Mouse (Mus musculus) hindbrain, postnatal 0 days (tissue): ENCODE results near the gene Aldh3b2. TPM values are rescaled to one million over a fixed set of nuclear protein-coding genes. Genes with fewer than 3 reads are reported as not detected.
"Not testable (repeated sequence)": the region's sequence is repeated elsewhere in the genome, so short reads cannot be mapped to it uniquely, and the experiment has no call there.

ENCODE experiments used
- ATAC-seq: fragments of 200-750 bp; cut with Nextera tagmentation; 2 replicates; pipeline ENCODE4 v1.8.0; 2017; ENCODE audit warnings: mild to moderate bottlenecking, moderate TSS enrichment, moderate library complexity
- DNase-seq: peaks from one replicate; pipeline ENCODE4 v3.0.0-alpha.2; 2015; ENCODE audit warnings: low spot score
- H3K27ac ChIP-seq: fragments of 300-500 bp; sonication (generic); 2 replicates; pipeline ENCODE4 v1.5.1; 2014; ENCODE audit warnings: mild to moderate bottlenecking
- H3K27me3 ChIP-seq: fragments of 300-500 bp; sonication (generic); 2 replicates; pipeline ENCODE4 v1.6.1; 2014; ENCODE audit warnings: low read length, mixed read lengths; ENCODE audit not compliant: insufficient read depth
- H3K36me3 ChIP-seq: fragments of 300-500 bp; sonication (generic); 2 replicates; pipeline ENCODE4 v1.6.1; 2014; ENCODE audit warnings: low read length, mixed read lengths; ENCODE audit not compliant: insufficient read depth
- H3K4me1 ChIP-seq: fragments of 300-500 bp; sonication (generic); 2 replicates; pipeline ENCODE4 v1.6.1; 2014; ENCODE audit warnings: antibody characterized with exemption, low read length, mixed read lengths; ENCODE audit not compliant: insufficient read depth
- H3K4me2 ChIP-seq: fragments of 300-500 bp; sonication (generic); 2 replicates; pipeline ENCODE4 v1.6.1; 2014; ENCODE audit warnings: low read depth, mild to moderate bottlenecking, low read length, moderate library complexity, mixed read lengths
- H3K4me3 ChIP-seq: fragments of 300-500 bp; sonication (generic); 2 replicates; pipeline ENCODE4 v1.5.1; 2014; ENCODE audit warnings: low read length
- H3K9ac ChIP-seq: fragments of 300-500 bp; sonication (generic); replicated peaks from 2 replicates; pipeline ENCODE4 v1.6.1; 2014; ENCODE audit warnings: mild to moderate bottlenecking, low read length, moderate library complexity, mixed read lengths
- H3K9me3 ChIP-seq: fragments of 300-500 bp; sonication (generic); 2 replicates; pipeline ENCODE4 v1.6.1; 2016; ENCODE audit warnings: low read length, mixed read lengths
- CTCF ChIP-seq: IDR thresholded peaks from 2 replicates; pipeline ENCODE4 v1.5.1; 2016; ENCODE audit warnings: antibody characterized with exemption, control low read depth, low read depth
- WGBS: fragments of 180-500 bp; shearing (Covaris S2); extraction: QIAGEN DNeasy Blood & Tissue Kit; methylation state at CpG from one replicate; pipeline ENCODE4 v1.1.7; 2014; 5-methylcytosine and 5-hydroxymethylcytosine counted together
- polyA plus RNA-seq: library from polyadenylated mRNA; unstranded; fragments of >200 nt; fragmentation: Nextera tagmentation; extraction: Ambion mirVana; gene quantifications from 2 replicates; pipeline ENCODE4 v1.2.1, GENCODE M21; 2015
- total RNA-seq: library from RNA; depleted of rRNA; stranded (reverse); fragments of >200 nt; gene quantifications from 2 replicates; pipeline ENCODE4 v1.2.3, GENCODE M21; 2014

Aldh3b2 gene
- total and polyA plus RNA-seq, 2 experiments from 2014 or later: 0.95 to 1.1 TPM

DNA sequence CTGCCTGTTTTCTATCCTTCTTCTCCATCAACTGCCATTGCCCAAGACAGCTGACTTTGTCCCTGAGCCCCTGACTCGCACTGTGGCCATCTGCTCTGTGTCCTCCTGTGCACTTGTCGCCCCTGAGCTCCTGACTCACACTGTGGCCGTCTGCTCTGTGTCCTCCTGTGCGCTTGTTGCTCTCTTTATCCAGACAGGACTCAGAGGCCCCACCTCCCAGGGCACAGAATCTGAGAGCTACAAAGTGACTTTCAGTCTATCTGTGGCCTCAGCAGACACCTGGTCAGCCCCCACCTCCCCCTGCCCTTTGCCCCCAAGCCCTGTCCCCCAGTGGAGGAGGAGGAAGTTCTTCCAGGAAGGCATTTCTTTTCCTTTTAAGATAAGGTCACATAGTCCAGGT is 16.3 kb upstream of the Aldh3b2 start:
- H3K4me3 ChIP-seq: no peak overlapping the region
- no peak overlapping the region for H3K9ac ChIP-seq
- H3K4me2 ChIP-seq: no peak overlapping the region
- no peak for TF ChIP-seq CTCF
- 53% methylated on average over 4 of the region's 4 CpGs for WGBS
- no peak overlapping the region for H3K27ac ChIP-seq
- H3K9me3 ChIP-seq: no peaks in the 10 kb centered on the region
- H3K4me1 ChIP-seq: no peaks in the 10 kb centered on the region
- no peaks in the 10 kb centered on the region for H3K36me3 ChIP-seq
- H3K27me3 ChIP-seq: no peaks in the 10 kb centered on the region
- ATAC-seq (no peak), DNase-seq (no peak)

DNA sequence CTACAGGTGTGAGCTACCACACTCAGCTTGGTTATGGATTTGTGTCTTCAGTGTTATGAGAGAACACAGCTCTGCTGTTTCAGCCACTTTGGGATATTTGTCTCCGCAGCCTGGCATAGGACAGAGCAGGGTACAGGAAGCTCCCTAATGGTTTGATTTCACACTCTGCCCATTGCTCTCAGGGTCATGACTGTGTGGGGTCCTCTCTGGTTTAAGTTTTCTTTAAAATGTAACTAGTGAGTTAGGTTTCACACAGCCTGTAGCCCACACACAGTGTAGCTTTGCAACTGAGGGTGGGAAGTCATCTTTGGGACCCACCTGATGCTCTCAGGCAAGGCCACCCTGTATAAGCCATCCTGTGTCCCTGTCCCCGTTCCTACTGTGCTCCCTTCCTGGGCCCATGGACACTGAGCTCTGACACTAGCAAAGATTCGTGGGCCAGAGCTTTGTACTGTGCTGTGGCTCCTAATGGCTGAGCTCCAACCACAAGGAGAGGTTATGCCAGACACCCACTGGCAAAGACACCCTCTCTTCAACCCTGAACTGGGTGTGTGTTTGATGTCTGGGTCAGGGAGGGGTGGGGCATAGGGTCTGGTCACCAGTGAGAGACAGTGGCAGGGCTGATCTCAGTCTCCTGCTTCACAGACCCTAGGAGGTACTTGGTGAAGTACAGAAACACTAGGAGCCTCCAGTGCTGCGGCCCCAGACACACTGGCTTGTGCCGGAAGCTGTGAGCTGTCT is 14.7 kb upstream of the Aldh3b2 start:
- H3K9me3 ChIP-seq, H3K4me2 ChIP-seq, H3K27me3 ChIP-seq, H3K27ac ChIP-seq, H3K9ac ChIP-seq, H3K36me3 ChIP-seq, DNase-seq, H3K4me3 ChIP-seq, H3K4me1 ChIP-seq, ATAC-seq: not testable (repeated sequence)
- 72% methylated on average over 5 of the region's 5 CpGs for WGBS

DNA sequence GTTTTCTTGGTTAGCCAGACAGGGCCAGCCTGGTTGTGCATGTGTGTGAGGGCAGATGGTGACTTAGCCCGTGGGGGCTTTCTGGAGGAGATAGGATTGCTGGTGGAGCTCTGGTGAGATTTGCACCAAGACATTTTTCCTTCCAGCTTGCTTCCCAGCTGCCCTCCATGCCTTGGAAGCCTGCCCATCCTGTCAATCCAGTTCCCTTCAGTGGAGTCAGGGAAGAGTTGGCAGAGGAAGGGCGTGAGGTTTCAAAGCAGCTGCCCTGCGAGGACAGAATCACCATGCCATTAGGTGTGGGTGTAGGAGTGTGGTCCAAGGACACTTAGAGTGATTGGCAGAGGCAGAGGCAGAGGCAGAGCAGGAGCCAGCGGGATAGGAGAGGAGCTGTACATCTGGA is 13.7 kb upstream of the Aldh3b2 start, which contains the start of gene Aldh3b3:
Gene Aldh3b3, plus strand, starts transcription at position 176 of the 400 bp plus-strand sequence.
- no peak within 1 kb of the TSS for H3K4me3 ChIP-seq
- H3K4me2 ChIP-seq: no peak within 1 kb of the TSS
- no peaks in the 10 kb centered on the region for H3K4me1 ChIP-seq
- ATAC-seq (peak; percentile 24; the same call in 1 of the 2 replicates), DNase-seq (peak; percentile 47)
- WGBS: 52% methylated on average over 4 of the region's 4 CpGs
- H3K36me3 ChIP-seq: no peaks in the 10 kb centered on the region
- no peaks in the 10 kb centered on the region for H3K9me3 ChIP-seq
- H3K9ac ChIP-seq: no peak within 1 kb of the TSS
- H3K27me3 ChIP-seq: no peaks in the 10 kb centered on the region
- H3K27ac ChIP-seq: no peak within 1 kb of the TSS
- TF ChIP-seq CTCF: no peak

DNA sequence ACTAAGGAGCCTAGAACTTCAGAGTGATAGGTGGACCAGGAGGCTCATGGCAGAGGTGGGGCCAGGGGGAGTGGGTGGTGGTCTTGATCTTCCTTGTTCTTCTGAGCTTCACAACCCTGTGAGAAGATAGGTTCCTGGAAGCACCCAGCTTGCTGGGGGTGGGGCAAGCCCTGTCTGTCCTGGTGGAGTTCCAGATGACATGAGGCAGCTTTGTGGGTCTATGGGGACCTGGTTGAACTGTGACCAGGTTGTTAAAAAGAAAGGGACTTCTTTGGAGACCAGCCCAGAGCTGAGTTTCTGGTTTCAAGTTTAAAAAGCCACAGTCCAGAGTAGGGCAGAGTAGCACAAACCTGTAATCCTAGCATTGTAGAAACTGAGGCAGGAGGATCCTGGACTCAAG is 13.1 kb upstream of the Aldh3b2 start:
- Histone ChIP-seq H3K4me2 (no peak overlapping the region), H3K9ac (no peak overlapping the region), H3K36me3 (no peaks in the 10 kb centered on the region), H3K4me1 (no peaks in the 10 kb centered on the region), H3K4me3 (no peak overlapping the region), H3K9me3 (no peaks in the 10 kb centered on the region), H3K27ac (no peak overlapping the region), H3K27me3 (no peaks in the 10 kb centered on the region)
- no peak for DNase-seq
- no peak for ATAC-seq
- no peak for TF ChIP-seq CTCF

DNA sequence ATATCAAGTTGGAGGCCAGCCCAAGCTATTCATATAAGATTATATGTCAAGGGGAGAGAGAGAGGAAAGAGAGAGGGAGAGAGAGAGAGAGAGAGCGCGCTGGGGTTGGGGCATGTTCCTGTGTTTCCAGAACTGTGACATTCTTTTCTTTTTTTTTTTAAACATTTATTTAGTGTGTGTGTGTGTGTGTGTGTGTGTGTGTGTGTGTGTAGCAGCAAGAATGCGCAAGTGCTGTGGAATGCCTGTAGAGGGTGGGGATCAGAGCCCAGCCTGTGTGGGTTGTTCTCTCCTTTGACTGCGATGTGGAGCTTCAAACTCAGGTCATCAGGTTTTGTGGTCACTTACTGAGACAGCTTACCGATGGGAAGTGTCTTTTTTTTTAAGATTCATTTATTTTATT is 11.9 kb upstream of the Aldh3b2 start:
- Histone ChIP-seq H3K27me3 (no peaks in the 10 kb centered on the region), H3K9me3 (no peaks in the 10 kb centered on the region), H3K27ac (no peak overlapping the region), H3K4me3 (no peak overlapping the region), H3K4me2 (no peak overlapping the region), H3K36me3 (no peaks in the 10 kb centered on the region), H3K9ac (no peak overlapping the region), H3K4me1 (no peaks in the 10 kb centered on the region)
- 87% methylated on average over 5 of the region's 5 CpGs for WGBS
- ATAC-seq: no peak
- TF ChIP-seq CTCF: no peak
- DNase-seq: no peak

DNA sequence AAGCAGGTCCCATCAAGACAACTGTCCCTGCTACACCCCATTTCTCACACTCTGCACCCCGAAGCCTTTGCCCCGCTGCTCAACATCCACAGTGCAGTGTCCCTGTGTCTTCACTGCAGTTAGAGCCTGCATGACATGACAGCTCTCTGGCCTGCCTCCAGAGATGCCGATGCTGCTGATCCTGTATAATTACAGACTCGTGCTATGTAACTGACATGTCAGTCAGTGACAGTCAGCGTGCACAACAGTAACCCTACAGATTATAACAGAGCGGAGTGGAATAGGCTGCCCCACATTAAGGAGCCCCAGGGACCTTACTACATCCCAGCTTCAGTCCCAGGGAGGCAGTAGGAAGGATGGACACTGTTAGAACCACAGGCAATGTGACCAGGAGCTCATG is 10.3 kb upstream of the Aldh3b2 start:
- H3K27me3 ChIP-seq, H3K9me3 ChIP-seq, H3K4me2 ChIP-seq, H3K36me3 ChIP-seq, H3K4me1 ChIP-seq, H3K27ac ChIP-seq, DNase-seq, ATAC-seq, H3K9ac ChIP-seq, H3K4me3 ChIP-seq: not testable (repeated sequence)
- WGBS: 62% methylated on average over 6 of the region's 6 CpGs

DNA sequence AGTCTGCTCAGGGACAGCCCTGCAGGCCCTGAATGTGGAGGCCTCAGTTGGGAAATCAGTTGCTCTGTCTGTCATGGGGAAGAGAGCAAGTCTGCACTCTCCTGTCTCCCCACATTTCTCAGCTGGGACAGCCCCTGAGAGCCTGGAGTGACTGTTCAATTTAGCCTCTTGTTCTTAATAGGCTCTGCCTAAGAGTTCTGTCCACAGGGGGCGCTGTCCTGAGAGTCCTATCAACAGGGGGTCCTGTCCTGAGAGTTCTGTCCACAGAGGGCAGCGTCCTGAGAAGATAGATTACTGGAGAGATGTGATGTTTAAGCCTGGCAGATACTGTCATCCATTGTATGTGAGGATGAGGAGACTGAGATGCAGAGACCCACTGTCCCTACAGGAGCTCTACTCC is 9.7 kb upstream of the Aldh3b2 start:
- peak; percentile 11 for DNase-seq
- H3K4me1 ChIP-seq: no peaks in the 10 kb centered on the region
- TF ChIP-seq CTCF: peak; percentile 31
- no peak overlapping the region for H3K4me2 ChIP-seq
- H3K9me3 ChIP-seq: no peaks in the 10 kb centered on the region
- no peak overlapping the region for H3K4me3 ChIP-seq
- ATAC-seq: no peak
- H3K9ac ChIP-seq: no peak overlapping the region
- no peak overlapping the region for H3K27ac ChIP-seq
- 5% methylated on average over 2 of the region's 2 CpGs for WGBS
- no peaks in the 10 kb centered on the region for H3K36me3 ChIP-seq
- H3K27me3 ChIP-seq: no peaks in the 10 kb centered on the region
